Mouse (Mus musculus) intestine, embryonic 14.5 days (tissue): Measurements from ENCODE around the gene Spryd4. TPM values are rescaled to one million over a fixed set of nuclear protein-coding genes. Genes with fewer than 3 reads are reported as not detected.

Experiments
- ATAC-seq: fragments of 200-750 bp; cut with Nextera tagmentation; replicated peaks from 2 replicates; pipeline ENCODE4 v1.8.0; 2017; ENCODE audit warnings: low read depth, moderate number of reproducible peaks, moderate TSS enrichment, moderate library complexity; ENCODE audit not compliant: low FRiP score, low TSS enrichment
- DNase-seq: peaks from one replicate; pipeline ENCODE4 v3.0.0-alpha.2; 2018; ENCODE audit warnings: low spot score
- H3K27ac ChIP-seq: fragments of 300-500 bp; sonication (generic); 2 replicates; pipeline ENCODE4 v1.5.1; 2014; ENCODE audit warnings: low read depth, mild to moderate bottlenecking, control low read depth
- H3K27me3 ChIP-seq: fragments of 300-500 bp; sonication (generic); replicated peaks from 2 replicates; pipeline ENCODE4 v1.6.1; 2014; ENCODE audit warnings: low read length, control low read depth; ENCODE audit not compliant: control insufficient read depth, insufficient read depth
- H3K36me3 ChIP-seq: fragments of 300-500 bp; sonication (generic); 2 replicates; pipeline ENCODE4 v1.6.1; 2014; ENCODE audit warnings: low read length, control low read depth; ENCODE audit not compliant: control insufficient read depth, insufficient read depth
- H3K4me1 ChIP-seq: fragments of 300-500 bp; sonication (generic); replicated peaks from 2 replicates; pipeline ENCODE4 v1.6.1; 2014; ENCODE audit warnings: low read length, control low read depth, mixed read lengths; ENCODE audit not compliant: control insufficient read depth, insufficient read depth
- H3K4me2 ChIP-seq: fragments of 300-500 bp; sonication (generic); 2 replicates; pipeline ENCODE4 v1.6.1; 2014; ENCODE audit warnings: low read length
- H3K4me3 ChIP-seq: fragments of 300-500 bp; sonication (generic); 2 replicates; pipeline ENCODE4 v1.5.1; 2014; ENCODE audit warnings: low read depth, low read length, control low read depth, mixed read lengths
- H3K9ac ChIP-seq: fragments of 300-500 bp; sonication (generic); 2 replicates; pipeline ENCODE4 v1.6.1; 2014; ENCODE audit warnings: mild to moderate bottlenecking, low read length
- H3K9me3 ChIP-seq: fragments of 300-500 bp; sonication (generic); 2 replicates; pipeline ENCODE4 v1.6.1; 2016; ENCODE audit warnings: low read length, control low read depth; ENCODE audit not compliant: control insufficient read depth
- WGBS: fragments of 180-500 bp; shearing (Covaris S2); extraction: QIAGEN DNeasy Blood & Tissue Kit; methylation state at CpG from one replicate; pipeline ENCODE4 v1.1.7; 2014; 5-methylcytosine and 5-hydroxymethylcytosine counted together
- polyA plus RNA-seq: library from polyadenylated mRNA; unstranded; fragments of >200 nt; fragmentation: Nextera tagmentation; extraction: Ambion mirVana; gene quantifications from 2 replicates; pipeline ENCODE4 v1.2.1, GENCODE M21; 2014

Spryd4 gene
- polyA plus RNA-seq, 1 experiment from 2014 or later = 37.2 TPM

DNA sequence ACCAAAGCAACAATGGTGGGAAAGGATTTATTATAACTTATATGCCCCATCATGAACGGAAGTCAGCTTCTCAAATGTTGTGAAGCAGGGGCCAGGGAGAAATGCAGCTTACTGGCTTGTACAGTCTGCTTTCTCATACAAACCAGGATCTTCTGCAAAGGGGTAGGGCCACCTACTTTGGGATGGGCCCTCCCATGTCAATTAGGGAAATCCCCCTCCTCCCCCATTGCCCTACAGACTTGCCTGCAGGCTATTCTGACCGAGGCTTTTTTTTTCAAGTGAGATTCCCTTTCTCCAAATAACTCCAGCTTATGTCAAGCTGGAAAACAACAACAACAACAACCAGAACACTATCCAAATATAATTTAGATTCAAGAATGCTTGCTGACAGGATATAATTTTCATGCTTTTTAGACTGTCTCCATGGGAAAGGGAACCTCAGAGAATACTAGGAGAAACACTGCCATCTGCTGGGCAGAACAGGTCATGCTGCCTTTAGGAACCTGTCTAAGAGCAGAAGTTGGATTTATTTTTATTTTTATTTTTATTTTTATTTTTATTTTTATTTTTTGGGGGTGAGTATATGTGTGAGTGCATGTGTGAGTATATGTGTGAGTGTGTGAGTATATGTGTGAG, 23.2 kb downstream of the Spryd4 start:
- ATAC-seq (no peak), DNase-seq (peak; percentile 82)
- H3K27me3 ChIP-seq = no peaks in the 10 kb centered on the region
- H3K9ac ChIP-seq = no peak overlapping the region
- no peak overlapping the region for H3K4me2 ChIP-seq
- 48% methylated on average over 2 of the region's 2 CpGs for WGBS
- no peak overlapping the region for H3K27ac ChIP-seq
- no peaks in the 10 kb centered on the region for H3K9me3 ChIP-seq
- no peaks in the 10 kb centered on the region for H3K4me1 ChIP-seq
- H3K36me3 ChIP-seq = no peaks in the 10 kb centered on the region
- no peak overlapping the region for H3K4me3 ChIP-seq

DNA sequence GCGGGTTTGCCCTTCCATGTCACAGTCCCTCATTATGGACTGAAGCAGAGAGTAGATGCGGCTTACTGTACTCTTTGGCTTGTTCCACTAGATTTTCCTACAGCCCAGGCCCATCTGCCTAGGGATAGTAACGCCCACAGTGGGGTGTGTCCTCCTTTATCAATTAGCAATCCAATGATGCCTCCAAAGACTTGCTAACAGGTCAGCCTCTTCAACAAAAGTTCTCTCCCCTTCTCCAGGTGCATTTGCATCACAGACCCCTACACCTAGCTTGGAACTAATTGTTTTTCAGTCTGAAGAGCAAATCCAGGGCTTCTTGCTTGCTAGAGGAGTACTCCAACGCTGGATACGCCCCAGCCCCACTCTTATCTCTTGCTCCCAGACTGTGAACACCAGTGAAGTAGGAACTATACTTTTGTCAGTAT, 24.4 kb downstream of the Spryd4 start:
- Histone ChIP-seq H3K9me3 (no peaks in the 10 kb centered on the region), H3K9ac (no peak overlapping the region), H3K4me1 (no peaks in the 10 kb centered on the region), H3K27me3 (no peaks in the 10 kb centered on the region), H3K36me3 (no peaks in the 10 kb centered on the region), H3K4me3 (no peak overlapping the region), H3K4me2 (no peak overlapping the region), H3K27ac (no peak overlapping the region)
- WGBS = 70% methylated on average over 5 of the region's 5 CpGs
- DNase-seq (no peak), ATAC-seq (no peak)

DNA sequence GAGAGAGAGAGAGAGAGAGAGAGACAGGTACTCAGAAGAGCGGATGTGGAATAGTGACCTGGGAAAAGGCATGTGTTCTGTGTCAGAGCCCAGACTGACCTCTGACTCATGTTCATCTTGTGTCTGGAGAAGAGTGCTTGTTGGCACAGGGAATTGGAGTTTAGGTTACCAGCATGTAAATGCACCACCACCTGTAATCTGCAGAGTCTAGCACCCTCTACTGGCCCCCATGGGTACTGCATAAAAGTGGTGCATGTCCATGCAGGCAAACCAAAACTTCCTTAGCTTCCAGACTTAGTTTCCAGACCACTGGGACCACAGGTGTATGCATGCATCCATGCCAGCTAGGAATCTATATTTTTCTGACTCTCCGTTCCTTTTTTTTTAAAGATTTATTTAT, 25.6 kb downstream of the Spryd4 start:
- 56% methylated on average over 2 of the region's 2 CpGs for WGBS
- Histone ChIP-seq H3K4me1 (no peaks in the 10 kb centered on the region), H3K36me3 (no peaks in the 10 kb centered on the region), H3K4me2 (no peak overlapping the region), H3K4me3 (no peak overlapping the region), H3K27ac (no peak overlapping the region), H3K9me3 (no peaks in the 10 kb centered on the region), H3K9ac (no peak overlapping the region), H3K27me3 (no peaks in the 10 kb centered on the region)
- peak; percentile 98 for DNase-seq
- ATAC-seq = peak; percentile 65

DNA sequence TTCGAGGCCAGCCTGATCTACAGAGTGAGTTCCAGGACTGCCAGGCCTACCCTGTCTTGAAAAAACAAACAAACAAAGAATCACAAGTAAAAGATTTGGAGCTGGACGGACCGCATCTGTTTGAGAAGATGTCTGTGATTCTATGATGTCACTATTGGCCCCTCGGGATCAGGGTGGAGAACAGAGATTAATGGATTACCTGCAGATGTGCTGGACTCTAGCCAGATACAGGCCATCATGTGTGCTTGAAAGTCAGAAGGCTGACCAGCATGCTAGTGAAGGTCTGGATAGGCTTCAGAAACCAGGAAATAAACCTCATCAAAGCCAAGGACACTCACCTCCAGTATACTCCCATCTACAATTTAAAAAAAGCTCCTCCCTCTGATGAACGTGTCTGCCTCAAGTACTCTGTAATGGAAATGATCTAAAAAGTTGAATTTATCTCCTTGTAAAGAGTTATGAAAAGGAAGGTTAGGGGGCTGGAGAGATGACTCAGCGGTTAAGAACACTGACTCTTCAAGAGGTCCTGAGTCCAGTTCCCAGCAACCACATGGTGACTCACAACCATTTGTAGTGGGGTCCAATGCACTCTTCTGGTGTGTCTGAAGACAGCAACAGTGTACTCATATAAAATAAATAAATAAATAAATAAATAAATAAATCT, 26.2 kb downstream of the Spryd4 start:
- ATAC-seq (0 out of 2 replicates have a peak, but pooled peaks have one; percentile 19), DNase-seq (no peak)
- no peaks in the 10 kb centered on the region for H3K4me1 ChIP-seq
- WGBS = 69% methylated on average over 6 of the region's 6 CpGs
- no peak overlapping the region for H3K4me2 ChIP-seq
- H3K9me3 ChIP-seq = no peaks in the 10 kb centered on the region
- H3K27ac ChIP-seq = no peak overlapping the region
- H3K4me3 ChIP-seq = no peak overlapping the region
- no peaks in the 10 kb centered on the region for H3K36me3 ChIP-seq
- no peaks in the 10 kb centered on the region for H3K27me3 ChIP-seq
- H3K9ac ChIP-seq = no peak overlapping the region

DNA sequence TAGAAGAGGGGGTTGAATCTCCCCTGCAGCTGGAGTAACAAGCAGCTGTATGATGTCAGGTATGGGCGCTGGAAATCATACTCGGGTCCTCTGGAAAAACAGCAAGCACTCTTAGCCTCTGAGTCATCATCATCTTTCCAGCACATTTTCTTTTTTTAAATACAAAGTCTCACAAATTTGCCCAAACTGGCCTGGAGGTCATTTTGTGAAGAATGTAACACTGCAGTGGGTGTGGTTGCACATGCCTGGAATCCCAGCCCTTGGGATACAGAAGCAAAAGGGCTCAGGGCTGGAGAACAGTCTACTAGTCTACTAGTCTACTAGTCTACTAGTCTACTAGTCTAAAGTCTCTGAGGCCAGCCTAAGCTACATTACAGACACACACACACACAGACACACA, 27.3 kb downstream of the Spryd4 start:
- Histone ChIP-seq H3K9me3 (no peaks in the 10 kb centered on the region), H3K27ac (no peak overlapping the region), H3K4me3 (no peak overlapping the region), H3K4me2 (no peak overlapping the region), H3K9ac (no peak overlapping the region), H3K36me3 (no peaks in the 10 kb centered on the region), H3K27me3 (no peaks in the 10 kb centered on the region), H3K4me1 (peaks cover 10% of the 10 kb centered on the region)
- ATAC-seq (no peak), DNase-seq (no peak)
- 78% methylated on average over 2 of the region's 2 CpGs for WGBS

DNA sequence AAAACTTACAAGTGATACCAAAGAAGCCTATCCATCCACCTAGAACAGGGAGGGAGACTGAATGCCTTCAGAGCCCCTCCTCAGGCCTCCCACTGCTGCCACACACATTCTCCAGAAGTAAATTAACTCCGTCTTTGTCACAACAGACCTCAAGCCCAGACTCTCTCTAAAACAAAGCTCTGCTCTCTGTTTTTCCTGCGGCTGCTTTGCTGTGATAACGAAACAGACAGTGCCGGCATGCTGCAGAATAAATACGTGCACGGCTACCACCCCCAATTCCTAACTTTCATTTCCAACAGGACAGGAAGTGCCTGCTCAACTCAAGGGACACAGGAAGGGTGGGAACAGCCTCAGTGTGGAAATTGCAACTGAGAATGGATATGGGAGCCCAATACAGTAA, 31.6 kb downstream of the Spryd4 start, which contains the start of gene Rbms2:
Rbms2 (minus strand) TSS at position 309 of the 400 bp plus-strand sequence.
- Histone ChIP-seq H3K9ac (peak within 1 kb of the TSS; percentile 30; the same call in 1 of the 2 replicates), H3K4me2 (peak within 1 kb of the TSS; percentile 50), H3K4me1 (peaks cover 19% of the 10 kb centered on the region), H3K27ac (peak within 1 kb of the TSS; percentile 78), H3K27me3 (no peaks in the 10 kb centered on the region), H3K9me3 (no peaks in the 10 kb centered on the region), H3K4me3 (peak within 1 kb of the TSS; percentile 34), H3K36me3 (no peaks in the 10 kb centered on the region)
- DNase-seq (no peak), ATAC-seq (no peak)
- 2% methylated on average over 6 of the region's 6 CpGs for WGBS

DNA sequence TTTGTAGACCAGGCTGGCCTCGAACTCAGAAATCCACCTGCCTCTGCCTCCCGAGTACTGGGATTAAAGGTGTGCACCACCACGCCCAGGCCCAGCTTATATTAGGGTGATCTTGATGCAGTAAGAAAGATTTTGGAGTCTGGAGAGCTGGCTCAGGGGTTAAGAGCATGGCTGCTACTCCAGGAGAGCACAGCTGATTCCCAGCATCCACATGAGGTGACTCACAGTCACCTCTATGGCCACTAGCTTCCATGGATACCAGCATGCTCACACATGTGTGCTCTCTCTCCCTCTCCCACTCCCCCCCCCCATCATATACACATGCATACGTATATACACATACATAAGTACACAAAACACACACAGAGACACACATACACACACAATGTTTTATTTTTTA, 34.3 kb downstream of the Spryd4 start:
- no peak overlapping the region for H3K27ac ChIP-seq
- no peaks in the 10 kb centered on the region for H3K36me3 ChIP-seq
- H3K9me3 ChIP-seq = no peaks in the 10 kb centered on the region
- no peaks in the 10 kb centered on the region for H3K27me3 ChIP-seq
- H3K9ac ChIP-seq = no peak overlapping the region
- H3K4me2 ChIP-seq = no peak overlapping the region
- H3K4me3 ChIP-seq = no peak overlapping the region
- ATAC-seq (no peak), DNase-seq (no peak)
- WGBS = 87% methylated on average over 4 of the region's 4 CpGs
- peaks cover 31% of the 10 kb centered on the region for H3K4me1 ChIP-seq

DNA sequence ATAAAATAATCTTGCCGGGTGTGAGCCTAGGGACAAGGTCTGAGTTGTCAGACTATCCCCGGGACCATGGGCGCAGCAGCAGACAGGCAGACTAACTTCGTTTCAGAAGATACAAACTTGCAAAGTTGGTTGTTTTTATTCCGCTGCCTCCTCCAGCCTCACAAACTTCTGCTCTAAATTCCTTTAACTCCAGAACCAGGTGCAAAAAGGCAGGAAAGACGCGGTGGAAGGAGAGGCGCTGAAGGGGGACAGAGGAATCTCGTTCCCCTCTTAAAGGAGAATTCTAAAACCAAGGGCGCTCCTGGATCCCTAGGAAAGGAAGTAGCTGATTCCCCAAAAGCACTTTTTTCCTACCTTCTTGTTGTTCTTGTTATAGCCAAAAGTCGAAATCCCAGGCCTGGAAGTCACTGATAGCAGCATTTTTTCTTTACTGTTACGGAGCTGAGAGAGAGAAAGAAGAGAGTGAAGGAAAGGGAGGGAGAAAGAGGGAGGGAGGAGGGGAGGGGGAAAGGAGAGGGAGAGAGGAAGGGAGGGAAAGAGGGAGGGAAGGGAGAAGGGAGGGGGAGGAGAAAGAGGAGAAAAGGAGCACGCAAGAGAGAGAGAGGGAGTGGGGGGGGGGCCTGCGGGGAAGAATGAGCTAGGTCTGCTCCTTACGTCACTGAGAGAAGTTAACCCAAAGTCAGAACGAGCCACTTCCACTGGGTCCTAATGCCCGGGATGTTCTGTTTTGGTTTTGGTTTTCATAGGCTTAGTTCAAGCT, 35.4 kb downstream of the Spryd4 start:
- Histone ChIP-seq H3K9me3 (no peaks in the 10 kb centered on the region), H3K27me3 (no peaks in the 10 kb centered on the region), H3K27ac (peak overlapping the region; percentile 83), H3K4me3 (peak overlapping the region; percentile 81), H3K36me3 (no peaks in the 10 kb centered on the region), H3K9ac (peak overlapping the region; percentile 59), H3K4me2 (peak overlapping the region; percentile 74), H3K4me1 (peaks cover 31% of the 10 kb centered on the region)
- peak; percentile 76 for ATAC-seq
- peak; percentile 79 for DNase-seq
- WGBS = 1% methylated on average over 17 of the region's 17 CpGs
